Comparison of ENCODE assay signal across 12 mouse cellular contexts in the genomic region with DNA sequence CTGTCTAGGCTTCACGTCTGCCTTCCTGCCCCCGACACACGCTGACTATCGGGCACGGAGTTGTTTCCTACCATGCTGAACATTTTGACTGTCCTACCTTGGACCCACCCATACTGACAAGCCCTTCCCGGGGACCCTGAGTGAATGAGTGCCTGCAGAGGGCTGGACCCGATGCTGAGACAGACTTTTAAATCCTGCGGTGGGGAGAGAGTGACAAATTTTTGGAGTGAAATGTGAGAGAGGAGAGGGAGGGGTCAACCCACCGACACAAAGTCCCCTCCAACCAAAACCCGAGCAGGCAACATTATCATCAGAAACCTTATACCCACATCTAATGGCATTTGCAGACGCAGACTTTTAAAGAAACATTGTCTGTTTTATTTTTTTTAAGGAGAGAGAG. TPM values are rescaled to one million over a fixed set of nuclear protein-coding genes. Genes with fewer than 3 reads are reported as not detected.
DNase-seq lines count a peak whose midpoint lies in the region; ATAC-seq lines count a peak whose summit lies in the region.
"Had no signal": no experiment of that assay in that cellular context is flagged by ENCODE, and none has a peak within 500 bp of the region (broad histone marks: within the 10 kb centered on the region; RNA-seq: fewer than 3 reads in every experiment).

TSS of gene Meox1 (minus strand) at position 171 of the 400 bp plus-strand sequence.

- H3K4me1 ChIP-seq in kidney, embryonic 15.5 days, result peaks cover 76% of the 10 kb centered on the region
- H3K4me1 ChIP-seq in heart, embryonic 14.5 days (ENCODE audit: control insufficient read depth in 2 of 2, insufficient read depth in 2 of 2, low read length in 2 of 2), result peaks cover 31 to 34% of the 10 kb centered on the region in 2 experiments
- H3K4me1 ChIP-seq in midbrain, embryonic 10.5 days, result peaks cover 33% of the 10 kb centered on the region
- peaks cover 16% of the 10 kb centered on the region for H3K4me1 ChIP-seq in forebrain, embryonic 13.5 days

- peak within 1 kb of the TSS; percentile 45 for H3K27ac ChIP-seq in kidney, embryonic 15.5 days
- H3K27ac ChIP-seq in heart, embryonic 14.5 days (replicated peaks in 1 of 2; ENCODE audit: control insufficient read depth in 1 of 2, insufficient read depth in 1 of 2, low read depth in 2 of 2, low read length in 2 of 2), result peak within 1 kb of the TSS; percentile 54 to 60
- no peak within 1 kb of the TSS for H3K27ac ChIP-seq in midbrain, embryonic 10.5 days (replicated peaks)
- H3K27ac ChIP-seq in forebrain, embryonic 13.5 days, result no peak within 1 kb of the TSS

- WGBS in kidney, embryonic 15.5 days, result 7% methylated on average over 11 of the region's 11 CpGs
- 9% methylated on average over 11 of the region's 11 CpGs for WGBS in heart, embryonic 14.5 days
- 36% methylated on average over 11 of the region's 11 CpGs for WGBS in midbrain, embryonic 10.5 days
- 45% methylated on average over 11 of the region's 11 CpGs for WGBS in forebrain, embryonic 13.5 days

- peak within 1 kb of the TSS; percentile 40 for H3K4me2 ChIP-seq in kidney, embryonic 15.5 days
- H3K4me2 ChIP-seq in heart, embryonic 14.5 days (ENCODE audit: low read length), result peak within 1 kb of the TSS; percentile 57
- no peak within 1 kb of the TSS for H3K4me2 ChIP-seq in forebrain, embryonic 13.5 days

- H3K9ac ChIP-seq in kidney, embryonic 15.5 days, result no peak within 1 kb of the TSS
- H3K9ac ChIP-seq in heart, embryonic 14.5 days (ENCODE audit: low read length), result peak within 1 kb of the TSS; percentile 68
- no peak within 1 kb of the TSS for H3K9ac ChIP-seq in forebrain, embryonic 13.5 days
- H3K9ac ChIP-seq: forebrain, postnatal 0 days had no signal

- ATAC-seq in kidney, embryonic 15.5 days (replicated peaks; ENCODE audit: low FRiP score), result no peak
- 0 out of 2 replicates have a peak, but pooled peaks have one; percentile 31 for ATAC-seq in heart, embryonic 14.5 days (ENCODE audit: insufficient number of reproducible peaks, insufficient read depth, low FRiP score, low read depth)
- no peak for ATAC-seq in forebrain, embryonic 13.5 days
- ATAC-seq: forebrain, postnatal 0 days; midbrain, embryonic 16.5 days had no signal

- DNase-seq in kidney, postnatal 36 days, result no peak
- DNase-seq in embryo, embryonic 11 days, result peak; percentile 73
- DNase-seq in lung, postnatal 10 days, result peak; percentile 38
- DNase-seq in midbrain, embryonic 10.5 days (ENCODE audit: low spot score), result no peak
- DNase-seq in spleen, adult 18-20 months, result no peak
- DNase-seq: cerebellum, adult 8-10 months; forebrain, postnatal 0 days; thymus, postnatal 25 days had no signal

- H3K36me3 ChIP-seq in kidney, embryonic 15.5 days, result no peaks in the 10 kb centered on the region
- H3K36me3 ChIP-seq in heart, embryonic 14.5 days (ENCODE audit: control insufficient read depth, insufficient read depth, low read length), result no peaks in the 10 kb centered on the region
- no peaks in the 10 kb centered on the region for H3K36me3 ChIP-seq in midbrain, embryonic 10.5 days
- H3K36me3 ChIP-seq in forebrain, embryonic 13.5 days (ENCODE audit: poor library complexity, severe bottlenecking), result no peaks in the 10 kb centered on the region

- H3K4me3 ChIP-seq in kidney, embryonic 15.5 days (replicated peaks), result peak within 1 kb of the TSS; percentile 17
- peak within 1 kb of the TSS; percentile 23 to 41 for H3K4me3 ChIP-seq in heart, embryonic 14.5 days (ENCODE audit: control insufficient read depth in 1 of 2, insufficient read depth in 1 of 2, low read depth in 1 of 2, low read length in 2 of 2)
- no peak within 1 kb of the TSS for H3K4me3 ChIP-seq in midbrain, embryonic 10.5 days
- H3K4me3 ChIP-seq in forebrain, embryonic 13.5 days, result no peak within 1 kb of the TSS

- H3K27me3 ChIP-seq in kidney, embryonic 15.5 days, result peaks cover 56% of the 10 kb centered on the region
- no peaks in the 10 kb centered on the region; the same call in none of the 2 replicates for H3K27me3 ChIP-seq in heart, embryonic 14.5 days (ENCODE audit: control insufficient read depth, insufficient read depth, low read length)
- peaks cover 59% of the 10 kb centered on the region for H3K27me3 ChIP-seq in midbrain, embryonic 10.5 days (ENCODE audit: low read depth, poor library complexity, severe bottlenecking)
- H3K27me3 ChIP-seq in forebrain, embryonic 13.5 days, result peaks cover 25% of the 10 kb centered on the region

- H3K9me3 ChIP-seq in kidney, embryonic 15.5 days (replicated peaks), result no peaks in the 10 kb centered on the region
- H3K9me3 ChIP-seq in heart, embryonic 14.5 days (ENCODE audit: control insufficient read depth, low read length), result no peaks in the 10 kb centered on the region
- H3K9me3 ChIP-seq in midbrain, embryonic 10.5 days (replicated peaks), result no peaks in the 10 kb centered on the region
- no peaks in the 10 kb centered on the region for H3K9me3 ChIP-seq in forebrain, embryonic 13.5 days (replicated peaks)

RNA-seq across cellular contexts. Expression of gene Meox1, which starts in this region (rescaled TPM):
- 13.6 and 15.4 TPM in 2 replicates for polyA plus RNA-seq in kidney, embryonic 15.5 days (2015; fragmentation: Nextera tagmentation; extraction: Ambion mirVana)
- 13.8 and 13.9 TPM in 2 replicates for polyA plus RNA-seq in heart, embryonic 14.5 days (2014; fragmentation: Nextera tagmentation; extraction: Ambion mirVana)
- 0.11 and 0.30 TPM in 2 replicates for polyA plus RNA-seq in midbrain, embryonic 10.5 days (2016; fragmentation: Nextera tagmentation; extraction: Ambion mirVana)
- 0.17 and 0.30 TPM in 2 replicates for polyA plus RNA-seq in forebrain, embryonic 13.5 days (2015; fragmentation: Nextera tagmentation; extraction: Ambion mirVana)

Comparison
In these comparisons a context has a peak if more than half of its experiments do, and no peak if none do; other contexts are left out.
1. RNA of gene Meox1 (polyA plus RNA-seq): 13.8 to 13.9 TPM in heart, embryonic 14.5 days and 13.6 to 15.4 TPM in kidney, embryonic 15.5 days; 0.11 to 0.30 TPM in midbrain, embryonic 10.5 days and 0.17 to 0.30 TPM in forebrain, embryonic 13.5 days; every median in the first group is over 10 times any median in the second.
2. H3K27ac ChIP-seq: peak in kidney, embryonic 15.5 days (single experiment) and heart, embryonic 14.5 days (2 of 2); none in midbrain, embryonic 10.5 days (single experiment) and forebrain, embryonic 13.5 days (single experiment).
3. H3K4me3 ChIP-seq: peak in kidney, embryonic 15.5 days (single experiment) and heart, embryonic 14.5 days (2 of 2); none in midbrain, embryonic 10.5 days (single experiment) and forebrain, embryonic 13.5 days (single experiment).
4. DNase-seq: peak in embryo, embryonic 11 days (single experiment) and lung, postnatal 10 days (single experiment); none in kidney, postnatal 36 days (0 of 2), midbrain, embryonic 10.5 days (single experiment) and spleen, adult 18-20 months (0 of 2).